Mouse (Mus musculus): ENCODE measurements at regions not wholly inside any gene's neighbourhood (a gene's known extent, or its start where the extent isn't known, plus 50 kb on each side); places are given as distances from the start of the nearest gene placed in this dataset.

DNA sequence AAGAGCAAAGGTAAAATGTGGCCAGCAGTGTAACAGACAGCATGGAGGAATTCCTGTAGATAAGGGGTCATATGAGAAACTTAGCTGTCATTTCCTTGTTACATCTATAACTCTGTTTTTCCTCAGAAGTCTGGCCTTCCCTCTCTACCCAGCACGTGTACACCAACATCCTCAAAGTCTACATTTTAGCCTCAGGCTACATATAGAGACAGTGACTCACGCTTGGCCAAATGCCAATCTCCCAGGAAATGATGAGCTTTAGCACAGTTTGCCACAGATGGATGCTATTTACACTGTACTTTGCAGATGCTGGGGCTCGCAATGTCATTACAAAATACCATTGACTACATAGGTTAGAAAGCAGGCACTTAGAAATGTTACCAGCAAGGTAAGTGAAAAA is 1433.1 kb upstream of the Dsel start:
- Histone ChIP-seq H3K4me2 (ENCODE audit: low read length) (no peak overlapping the region), H3K27me3 (ENCODE audit: control insufficient read depth, insufficient read depth, low read length) (no peaks in the 10 kb centered on the region), H3K9ac (replicated peaks; ENCODE audit: low read length) (no peak overlapping the region), H3K9me3 (ENCODE audit: control insufficient read depth, low read length) (no peaks in the 10 kb centered on the region), H3K4me3 (replicated peaks; ENCODE audit: low read depth, low read length) (no peak overlapping the region), H3K36me3 (ENCODE audit: control insufficient read depth, insufficient read depth, low read length) (no peaks in the 10 kb centered on the region), H3K27ac (replicated peaks; ENCODE audit: low read depth, low read length) (no peak overlapping the region), H3K4me1 (ENCODE audit: control insufficient read depth, insufficient read depth, low read length) (no peaks in the 10 kb centered on the region)
- no peak for ATAC-seq (ENCODE audit: low FRiP score, low TSS enrichment)
- peak; percentile 49 for DNase-seq
- 73% methylated on average over 3 of the region's 3 CpGs for WGBS

DNA sequence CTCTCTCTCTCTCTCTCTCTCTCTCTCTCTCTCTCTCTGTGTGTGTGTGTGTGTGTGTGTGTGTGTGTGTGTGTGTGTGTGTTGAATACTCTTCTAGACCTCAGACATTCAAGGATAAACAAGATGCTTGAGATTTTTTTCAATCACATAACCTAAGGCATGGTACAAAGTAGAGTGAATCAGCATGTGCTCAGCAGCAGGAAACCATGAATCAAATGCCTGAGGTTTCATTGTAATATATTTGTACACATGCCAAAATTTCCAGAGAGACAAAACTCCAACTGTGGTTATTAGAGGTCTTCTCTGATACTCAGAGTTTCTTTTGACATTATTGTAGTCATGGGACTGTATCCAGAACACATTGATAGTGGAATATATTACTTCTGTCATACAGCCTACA is 1423.5 kb upstream of the Dsel start:
- no peak overlapping the region for H3K4me3 ChIP-seq (replicated peaks; ENCODE audit: low read depth, low read length)
- no peaks in the 10 kb centered on the region for H3K4me1 ChIP-seq (ENCODE audit: control insufficient read depth, insufficient read depth, low read length)
- no peak overlapping the region for H3K27ac ChIP-seq (replicated peaks; ENCODE audit: low read depth, low read length)
- DNase-seq (no peak), ATAC-seq (ENCODE audit: low FRiP score, low TSS enrichment) (no peak)
- H3K9ac ChIP-seq (replicated peaks; ENCODE audit: low read length): no peak overlapping the region
- H3K4me2 ChIP-seq (ENCODE audit: low read length): no peak overlapping the region
- H3K27me3 ChIP-seq (ENCODE audit: control insufficient read depth, insufficient read depth, low read length): no peaks in the 10 kb centered on the region
- H3K36me3 ChIP-seq (ENCODE audit: control insufficient read depth, insufficient read depth, low read length): no peaks in the 10 kb centered on the region
- H3K9me3 ChIP-seq (ENCODE audit: control insufficient read depth, low read length): no peaks in the 10 kb centered on the region

DNA sequence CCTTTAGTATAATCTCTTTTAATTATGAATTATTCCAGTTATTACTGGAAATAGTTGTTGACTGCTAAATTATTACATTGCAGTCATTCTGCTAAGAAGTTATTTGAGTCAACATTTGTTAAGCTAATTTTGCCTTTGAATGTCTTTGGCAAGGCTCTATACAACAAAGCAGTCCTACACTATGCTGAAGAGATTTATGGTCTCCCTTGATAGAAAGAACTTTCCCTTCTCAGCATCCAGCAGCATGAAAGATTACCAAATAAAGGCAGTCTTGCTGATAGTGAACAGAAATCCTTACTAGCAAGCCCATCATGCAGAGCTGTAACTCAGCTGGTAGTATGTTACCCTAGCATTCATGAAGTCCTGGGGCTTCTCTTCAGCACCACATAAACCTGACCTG is 1419.4 kb upstream of the Dsel start:
- no peak overlapping the region for H3K4me3 ChIP-seq (replicated peaks; ENCODE audit: low read depth, low read length)
- no peak for ATAC-seq (ENCODE audit: low FRiP score, low TSS enrichment)
- no peak overlapping the region for H3K9ac ChIP-seq (replicated peaks; ENCODE audit: low read length)
- H3K9me3 ChIP-seq (ENCODE audit: control insufficient read depth, low read length): no peaks in the 10 kb centered on the region
- DNase-seq: no peak
- no peaks in the 10 kb centered on the region for H3K27me3 ChIP-seq (ENCODE audit: control insufficient read depth, insufficient read depth, low read length)
- H3K36me3 ChIP-seq (ENCODE audit: control insufficient read depth, insufficient read depth, low read length): no peaks in the 10 kb centered on the region
- no peak overlapping the region for H3K4me2 ChIP-seq (ENCODE audit: low read length)
- no peaks in the 10 kb centered on the region for H3K4me1 ChIP-seq (ENCODE audit: control insufficient read depth, insufficient read depth, low read length)
- H3K27ac ChIP-seq (replicated peaks; ENCODE audit: low read depth, low read length): no peak overlapping the region

DNA sequence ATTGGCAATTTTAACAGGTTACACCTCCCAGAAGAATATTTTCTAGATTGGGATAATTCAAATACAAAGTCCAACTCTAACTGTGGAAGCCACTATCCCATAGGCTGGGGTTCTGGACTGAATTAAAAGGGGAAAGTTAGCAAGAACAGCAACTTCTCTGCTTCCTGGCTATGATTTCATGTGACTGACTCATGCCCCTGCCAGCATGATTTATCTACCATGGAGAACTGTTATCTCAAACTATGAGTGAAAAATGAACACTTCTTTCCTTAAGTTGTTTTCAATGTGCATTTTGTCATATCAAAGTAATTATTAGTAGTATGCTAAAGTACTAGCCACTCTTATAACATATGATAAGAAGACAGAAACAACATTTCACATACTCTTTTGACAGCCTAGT is 1394.7 kb upstream of the Dsel start:
- no peak for ATAC-seq (ENCODE audit: low FRiP score, low TSS enrichment)

DNA sequence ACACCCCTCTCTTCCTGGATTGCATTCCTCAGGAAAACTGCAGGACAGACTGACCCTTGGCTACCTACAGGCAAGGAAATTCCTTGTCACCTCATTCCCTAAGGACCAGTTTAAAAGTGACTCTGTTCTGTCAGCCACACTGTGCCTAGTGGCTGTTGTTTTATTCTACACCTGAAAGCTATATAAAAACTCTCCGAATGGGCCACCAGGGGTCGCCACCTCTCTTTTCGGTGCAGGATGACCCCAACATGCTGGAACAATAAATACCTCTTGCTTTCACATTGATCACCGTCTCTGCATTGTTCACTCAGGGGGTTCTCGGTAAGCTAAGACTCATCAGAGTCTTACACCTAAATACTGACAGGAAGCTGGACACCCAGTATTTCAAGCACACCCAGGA is 1382.6 kb upstream of the Dsel start:
- 75% methylated on average over 5 of the region's 5 CpGs for WGBS

More for the DNA sequence above, 1394.7 kb upstream of the Dsel start:
- H3K27ac ChIP-seq (replicated peaks; ENCODE audit: low read depth, low read length): no peak overlapping the region
- no peak for DNase-seq
- no peaks in the 10 kb centered on the region for H3K4me1 ChIP-seq (ENCODE audit: control insufficient read depth, insufficient read depth, low read length)
- no peaks in the 10 kb centered on the region for H3K9me3 ChIP-seq (ENCODE audit: control insufficient read depth, low read length)
- no peak overlapping the region for H3K9ac ChIP-seq (replicated peaks; ENCODE audit: low read length)
- no peak overlapping the region for H3K4me3 ChIP-seq (replicated peaks; ENCODE audit: low read depth, low read length)
- H3K27me3 ChIP-seq (ENCODE audit: control insufficient read depth, insufficient read depth, low read length): no peaks in the 10 kb centered on the region
- no peaks in the 10 kb centered on the region for H3K36me3 ChIP-seq (ENCODE audit: control insufficient read depth, insufficient read depth, low read length)
- H3K4me2 ChIP-seq (ENCODE audit: low read length): no peak overlapping the region

DNA sequence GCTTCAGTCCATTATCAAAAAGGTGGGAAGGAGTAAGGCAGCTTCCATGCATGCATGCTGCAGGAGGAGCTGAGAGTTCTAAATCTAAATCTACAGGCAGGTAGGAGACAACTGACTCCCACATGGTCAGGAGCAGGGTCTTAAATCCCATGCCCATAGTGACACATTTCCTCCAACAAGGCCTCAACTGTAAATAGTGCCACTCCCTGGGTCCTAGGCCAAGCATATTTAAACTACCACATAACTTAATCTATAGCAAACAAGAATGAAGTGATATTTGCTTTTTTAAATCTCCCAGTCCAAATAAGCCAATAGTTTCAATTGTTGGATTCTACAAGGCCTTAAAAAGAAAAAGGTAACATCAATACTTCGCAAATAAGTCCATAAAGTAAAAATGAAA is 1345.4 kb upstream of the Dsel start:
- Histone ChIP-seq H3K4me2 (ENCODE audit: low read length) (no peak overlapping the region), H3K9ac (replicated peaks; ENCODE audit: low read length) (no peak overlapping the region), H3K4me1 (ENCODE audit: control insufficient read depth, insufficient read depth, low read length) (no peaks in the 10 kb centered on the region), H3K27ac (replicated peaks; ENCODE audit: low read depth, low read length) (no peak overlapping the region), H3K36me3 (ENCODE audit: control insufficient read depth, insufficient read depth, low read length) (no peaks in the 10 kb centered on the region), H3K4me3 (replicated peaks; ENCODE audit: low read depth, low read length) (no peak overlapping the region), H3K9me3 (ENCODE audit: control insufficient read depth, low read length) (no peaks in the 10 kb centered on the region), H3K27me3 (ENCODE audit: control insufficient read depth, insufficient read depth, low read length) (no peaks in the 10 kb centered on the region)
- WGBS: 93% methylated on average over 1 of the region's 1 CpGs
- ATAC-seq (ENCODE audit: low FRiP score, low TSS enrichment): no peak
- DNase-seq: no peak

More for the DNA sequence above, 1382.6 kb upstream of the Dsel start:
- DNase-seq (peak; percentile 1), ATAC-seq (ENCODE audit: low FRiP score, low TSS enrichment) (no peak)
- no peak overlapping the region for H3K27ac ChIP-seq (replicated peaks; ENCODE audit: low read depth, low read length)
- H3K36me3 ChIP-seq (ENCODE audit: control insufficient read depth, insufficient read depth, low read length): no peaks in the 10 kb centered on the region
- no peak overlapping the region for H3K9ac ChIP-seq (replicated peaks; ENCODE audit: low read length)
- no peak overlapping the region for H3K4me3 ChIP-seq (replicated peaks; ENCODE audit: low read depth, low read length)
- H3K27me3 ChIP-seq (ENCODE audit: control insufficient read depth, insufficient read depth, low read length): no peaks in the 10 kb centered on the region
- no peaks in the 10 kb centered on the region for H3K9me3 ChIP-seq (ENCODE audit: control insufficient read depth, low read length)
- H3K4me1 ChIP-seq (ENCODE audit: control insufficient read depth, insufficient read depth, low read length): no peaks in the 10 kb centered on the region
- no peak overlapping the region for H3K4me2 ChIP-seq (ENCODE audit: low read length)

DNA sequence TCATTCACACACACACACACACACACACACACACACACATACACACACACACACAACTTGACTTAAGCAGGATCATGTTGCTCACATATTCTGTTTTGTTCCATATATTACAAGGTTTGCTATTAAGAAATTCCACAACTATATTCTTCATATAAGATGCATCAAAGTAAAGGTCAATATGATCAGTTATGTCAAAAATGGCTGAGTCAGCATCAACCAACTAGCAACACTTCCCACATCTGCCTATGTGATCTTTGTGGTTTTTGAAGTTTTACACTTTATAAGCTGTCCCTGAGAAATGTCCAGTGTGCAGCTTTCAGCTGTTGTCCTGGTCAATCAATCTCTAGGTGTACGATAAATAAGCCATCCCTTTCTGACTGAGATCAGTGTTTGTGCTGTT is 1339.3 kb upstream of the Dsel start:
- DNase-seq: no peak
- Histone ChIP-seq H3K9me3 (ENCODE audit: control insufficient read depth, low read length) (no peaks in the 10 kb centered on the region), H3K27me3 (ENCODE audit: control insufficient read depth, insufficient read depth, low read length) (no peaks in the 10 kb centered on the region)

DNA sequence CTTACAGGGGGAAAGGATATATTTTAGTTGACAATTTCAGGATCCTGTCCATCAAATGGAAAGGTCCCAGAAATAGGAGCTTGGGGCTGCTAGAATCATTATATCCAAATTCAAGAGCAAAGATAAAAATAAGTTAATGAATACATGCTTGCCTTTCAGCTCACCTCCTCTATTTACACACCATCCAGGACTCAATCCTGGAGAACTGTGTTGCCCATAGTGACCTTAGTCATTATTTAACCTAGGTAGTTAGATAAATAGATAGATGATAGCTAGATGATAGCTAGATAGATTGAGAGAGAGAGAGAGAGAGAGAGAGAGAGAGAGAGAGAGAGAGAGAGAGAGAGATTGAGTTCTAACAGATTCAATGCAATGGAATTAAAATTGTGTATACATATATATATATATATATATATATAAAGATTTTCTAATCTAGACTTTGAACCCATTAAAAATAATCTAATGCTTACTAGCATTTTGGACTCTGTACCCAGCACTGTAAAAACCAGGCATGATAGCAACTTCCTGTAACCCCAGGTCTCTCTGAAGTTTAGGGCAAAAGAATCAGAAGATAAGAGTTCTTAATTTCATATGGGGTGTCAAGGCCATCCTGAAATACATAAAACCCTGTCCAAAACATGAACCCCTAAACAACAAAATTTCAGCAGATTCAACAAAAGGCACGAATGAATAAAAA is 1329.5 kb upstream of the Dsel start:
- WGBS: 70% methylated on average over 1 of the region's 1 CpGs

More for the DNA sequence above, 1339.3 kb upstream of the Dsel start:
- WGBS: 89% methylated on average over 1 of the region's 1 CpGs
- ATAC-seq (ENCODE audit: low FRiP score, low TSS enrichment): no peak
- Histone ChIP-seq H3K4me3 (replicated peaks; ENCODE audit: low read depth, low read length) (no peak overlapping the region), H3K4me2 (ENCODE audit: low read length) (no peak overlapping the region), H3K4me1 (ENCODE audit: control insufficient read depth, insufficient read depth, low read length) (no peaks in the 10 kb centered on the region), H3K27ac (replicated peaks; ENCODE audit: low read depth, low read length) (no peak overlapping the region), H3K36me3 (ENCODE audit: control insufficient read depth, insufficient read depth, low read length) (no peaks in the 10 kb centered on the region), H3K9ac (replicated peaks; ENCODE audit: low read length) (no peak overlapping the region)

DNA sequence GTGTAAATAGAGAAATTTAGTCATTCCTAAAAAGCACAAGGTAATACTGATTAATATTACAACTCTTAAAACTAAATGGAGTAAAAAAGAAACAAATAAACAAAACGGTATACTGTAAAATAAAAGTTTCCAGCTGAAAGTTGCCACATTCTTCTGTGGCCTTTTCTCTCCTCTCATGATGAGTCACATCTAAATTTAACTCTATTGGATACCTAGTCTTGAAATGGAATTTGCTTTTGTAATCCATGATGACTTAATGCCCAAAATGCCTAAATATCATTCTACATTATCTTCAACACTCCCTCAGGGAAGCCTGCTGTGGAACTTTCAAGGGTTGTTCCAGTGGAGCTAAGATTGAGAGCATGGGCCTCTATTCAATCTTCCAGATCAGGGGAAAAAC is 1298.5 kb upstream of the Dsel start:
- ATAC-seq (ENCODE audit: low FRiP score, low TSS enrichment): no peak
- DNase-seq: no peak

More for the DNA sequence above, 1329.5 kb upstream of the Dsel start:
- no peaks in the 10 kb centered on the region for H3K36me3 ChIP-seq (ENCODE audit: control insufficient read depth, insufficient read depth, low read length)
- no peak overlapping the region for H3K4me3 ChIP-seq (replicated peaks; ENCODE audit: low read depth, low read length)
- H3K4me2 ChIP-seq (ENCODE audit: low read length): no peak overlapping the region
- H3K9me3 ChIP-seq (ENCODE audit: control insufficient read depth, low read length): no peaks in the 10 kb centered on the region
- DNase-seq (no peak), ATAC-seq (ENCODE audit: low FRiP score, low TSS enrichment) (no peak)
- H3K9ac ChIP-seq (replicated peaks; ENCODE audit: low read length): no peak overlapping the region
- H3K27ac ChIP-seq (replicated peaks; ENCODE audit: low read depth, low read length): no peak overlapping the region
- no peaks in the 10 kb centered on the region for H3K27me3 ChIP-seq (ENCODE audit: control insufficient read depth, insufficient read depth, low read length)
- H3K4me1 ChIP-seq (ENCODE audit: control insufficient read depth, insufficient read depth, low read length): no peaks in the 10 kb centered on the region

More for the DNA sequence above, 1298.5 kb upstream of the Dsel start:
- 95% methylated on average over 1 of the region's 1 CpGs for WGBS
- H3K27me3 ChIP-seq (ENCODE audit: control insufficient read depth, insufficient read depth, low read length): no peaks in the 10 kb centered on the region
- H3K36me3 ChIP-seq (ENCODE audit: control insufficient read depth, insufficient read depth, low read length): no peaks in the 10 kb centered on the region
- no peaks in the 10 kb centered on the region for H3K4me1 ChIP-seq (ENCODE audit: control insufficient read depth, insufficient read depth, low read length)
- H3K4me2 ChIP-seq (ENCODE audit: low read length): no peak overlapping the region
- no peaks in the 10 kb centered on the region for H3K9me3 ChIP-seq (ENCODE audit: control insufficient read depth, low read length)
- H3K4me3 ChIP-seq (replicated peaks; ENCODE audit: low read depth, low read length): no peak overlapping the region
- no peak overlapping the region for H3K27ac ChIP-seq (replicated peaks; ENCODE audit: low read depth, low read length)
- H3K9ac ChIP-seq (replicated peaks; ENCODE audit: low read length): no peak overlapping the region
